Mouse (Mus musculus) layer of hippocampus, postnatal 36 days (tissue): ENCODE data around the gene Frmpd4. TPM values are rescaled to one million over a fixed set of nuclear protein-coding genes. Genes with fewer than 3 reads are reported as not detected.

Experiments used
- DNase-seq, 2 experiments: peaks; one replicate each; pipeline ENCODE4 v3.0.0; 2022
- total RNA-seq, 2 experiments: library from RNA; stranded (reverse); gene quantifications; 2 replicates each; pipeline ENCODE4 v1.2.3; 2021

Frmpd4 gene
- 10 to 100 TPM; 49.2 to 54.4 TPM for total RNA-seq

DNA sequence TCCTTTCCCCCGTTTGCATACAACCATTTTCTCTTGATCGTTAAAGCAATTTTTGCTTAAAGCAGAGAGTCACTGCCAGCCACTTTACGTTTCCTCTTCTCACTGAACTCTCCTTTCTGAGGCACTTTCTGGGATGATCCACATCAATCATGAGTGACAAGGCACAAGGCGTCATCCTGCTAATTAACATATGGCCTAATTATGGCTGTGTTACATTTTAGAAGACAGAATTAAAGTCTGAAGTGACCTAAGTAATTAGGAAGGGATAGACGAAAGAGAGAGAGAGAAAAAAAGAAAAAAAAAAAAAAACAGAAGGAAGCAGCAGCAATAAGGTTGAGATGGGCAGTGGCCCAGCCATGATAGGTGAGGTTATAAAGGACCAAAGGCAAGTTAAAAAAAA, at the start of gene Frmpd4:
TSS of gene Frmpd4 (minus strand) at position 101 of the 400 bp plus-strand sequence.
- DNase-seq = no peak

DNA sequence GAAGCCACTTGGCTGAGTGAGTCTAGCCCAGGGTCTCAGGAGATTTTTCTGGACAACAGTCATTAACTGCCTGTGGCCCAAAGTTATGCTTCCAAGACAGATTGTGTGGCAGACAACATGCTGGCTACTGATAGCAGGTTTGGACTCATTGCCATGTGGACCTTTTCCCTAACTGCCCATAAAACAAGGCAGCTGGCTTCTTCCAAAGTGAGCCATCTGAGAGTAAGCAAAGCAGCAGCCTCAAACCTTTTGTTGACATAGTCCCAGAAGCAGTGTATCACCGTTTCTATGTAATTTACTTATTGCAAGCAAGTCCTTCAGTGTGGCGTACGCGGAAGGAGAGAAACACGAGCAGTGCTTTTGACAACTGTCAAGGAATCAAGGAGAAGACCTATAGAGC, 18.2 kb upstream of the Frmpd4 start:
- DNase-seq = no peak

DNA sequence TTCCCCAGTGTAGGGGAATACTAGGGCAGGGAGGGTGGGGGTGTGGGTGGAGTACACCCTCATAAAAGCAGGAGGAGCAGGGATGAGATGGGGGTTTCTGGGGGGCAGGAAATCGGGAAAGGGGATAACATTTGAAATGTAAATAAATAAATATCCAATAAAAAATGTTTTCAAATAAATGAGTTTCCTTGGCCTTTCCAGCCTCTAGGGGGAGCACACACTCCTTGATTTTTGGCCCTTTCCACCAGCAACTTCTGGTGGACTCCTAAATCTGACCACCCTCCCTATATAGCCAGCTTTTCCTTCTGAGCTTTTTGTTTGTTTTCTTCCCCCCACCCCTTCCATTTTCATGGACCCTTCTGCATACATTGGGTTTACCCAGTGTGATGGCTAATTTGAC, 7.3 kb upstream of the Frmpd4 start:
- no peak for DNase-seq

DNA sequence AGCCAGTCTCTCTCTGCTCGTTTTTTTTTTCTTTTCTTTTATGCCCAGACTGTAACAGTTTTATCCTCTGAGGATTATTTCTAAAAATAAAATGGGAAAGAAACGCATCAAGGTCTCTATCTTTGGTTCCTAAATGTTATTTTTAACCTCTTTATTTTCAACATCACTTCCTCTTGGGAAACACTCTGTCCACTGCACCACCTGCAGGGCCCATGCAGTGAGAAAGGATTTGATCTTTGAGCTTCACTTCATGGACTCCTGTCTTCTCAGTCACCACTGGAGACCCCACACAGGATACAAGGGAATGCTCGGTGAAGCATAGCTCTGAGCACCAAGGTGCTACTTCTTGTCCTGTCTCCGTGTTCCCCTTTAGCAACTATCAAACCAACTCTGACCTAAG, 5.2 kb downstream of the Frmpd4 start:
- DNase-seq = no peak

DNA sequence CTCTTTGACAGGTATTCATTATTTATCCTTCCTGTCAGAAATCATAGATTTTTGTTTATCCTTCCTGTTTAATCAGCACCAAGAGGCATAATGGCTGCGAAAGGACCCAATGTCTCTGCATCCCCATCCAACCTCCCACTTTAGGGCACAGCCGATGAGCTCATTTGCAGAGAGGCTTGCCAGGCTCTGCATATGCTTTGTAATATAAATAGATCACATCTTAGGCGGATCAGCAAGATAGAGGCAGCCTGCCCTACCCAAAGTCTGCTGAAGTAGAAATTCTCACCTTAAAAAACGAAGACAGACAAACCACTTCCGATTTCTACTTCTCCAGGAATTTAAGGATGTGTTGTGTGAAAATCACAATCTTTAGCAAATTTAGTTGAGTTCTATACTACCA, 7.8 kb downstream of the Frmpd4 start:
- no peak for DNase-seq

DNA sequence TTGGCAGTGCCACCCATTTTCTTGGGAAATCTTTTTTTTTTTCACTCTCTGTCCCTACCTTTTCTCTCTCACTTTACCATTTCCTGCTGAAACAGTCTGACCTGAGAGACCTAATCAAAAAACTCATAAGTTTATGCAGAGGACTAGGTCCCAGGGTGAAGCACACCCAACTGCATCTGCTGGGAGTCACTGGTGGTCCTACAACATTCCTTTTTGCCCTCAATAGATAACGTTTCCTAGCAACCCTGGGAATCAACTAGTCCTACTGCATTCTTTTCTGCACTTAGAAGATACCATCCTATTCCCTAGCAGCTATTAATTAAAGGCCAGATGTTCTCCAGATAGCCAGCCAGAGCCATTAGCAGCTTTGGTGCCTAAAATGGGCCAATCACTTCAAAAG, 71.8 kb downstream of the Frmpd4 start:
- no peak for DNase-seq

DNA sequence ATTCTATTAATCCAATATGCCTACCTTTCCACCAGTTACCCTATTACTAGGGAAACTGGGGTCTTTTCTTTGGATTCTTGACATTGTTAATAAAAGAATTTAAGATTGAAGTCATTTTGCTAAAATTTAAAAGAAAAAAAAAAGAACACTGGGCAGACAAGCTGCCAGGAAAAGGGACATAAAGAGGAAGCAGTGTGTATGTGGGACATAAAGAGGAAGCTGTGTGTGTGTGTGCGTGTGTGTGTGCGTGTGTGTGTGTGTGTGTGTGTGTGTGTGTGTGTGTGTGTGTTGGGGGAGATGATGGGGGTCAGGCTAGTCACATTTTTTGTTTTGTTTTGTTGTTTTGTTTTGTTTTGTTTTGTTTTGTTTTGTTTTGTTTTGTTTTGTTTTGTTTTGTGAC, 121.8 kb downstream of the Frmpd4 start:
- no peak for DNase-seq

DNA sequence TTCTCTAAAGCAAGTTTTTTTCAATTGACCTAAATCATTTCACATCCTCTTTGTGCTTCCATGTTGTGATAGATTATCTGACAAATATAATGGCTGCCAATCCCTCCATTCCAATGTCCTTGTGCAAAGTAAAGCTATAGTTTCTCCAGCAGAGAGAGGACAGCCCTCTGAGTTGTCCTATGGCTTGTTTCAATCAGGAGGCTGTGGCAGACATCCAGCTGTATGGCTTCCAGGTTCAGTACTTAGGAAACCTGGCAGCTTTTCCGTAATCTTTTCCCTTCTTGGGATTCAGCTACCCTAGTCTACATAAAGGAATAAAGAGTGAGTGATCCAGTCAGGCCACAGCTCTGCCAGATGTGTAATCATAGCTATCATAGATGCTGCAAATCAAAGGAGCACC, 145.8 kb downstream of the Frmpd4 start:
- DNase-seq = no peak

DNA sequence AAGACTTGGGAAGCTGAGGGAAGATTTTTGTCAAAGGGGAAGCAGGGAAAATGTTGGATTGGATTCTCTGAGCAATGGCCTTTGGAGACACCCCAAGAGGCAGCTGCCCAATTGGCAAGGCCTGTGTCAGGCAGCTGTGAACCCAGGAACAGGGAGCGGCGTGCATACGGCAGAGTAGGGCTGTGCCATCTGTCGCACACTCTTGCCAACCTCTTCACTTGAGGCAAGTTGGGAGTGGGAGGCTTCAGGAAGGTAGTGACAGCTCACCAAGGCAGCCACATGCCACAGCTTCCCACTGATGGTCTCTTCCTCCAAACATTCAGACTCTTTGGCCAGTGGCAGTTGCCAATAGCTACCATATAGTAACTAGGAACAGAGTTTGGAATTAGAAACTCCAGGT, 147.2 kb downstream of the Frmpd4 start:
- peak; percentile 34 to 59 for DNase-seq

DNA sequence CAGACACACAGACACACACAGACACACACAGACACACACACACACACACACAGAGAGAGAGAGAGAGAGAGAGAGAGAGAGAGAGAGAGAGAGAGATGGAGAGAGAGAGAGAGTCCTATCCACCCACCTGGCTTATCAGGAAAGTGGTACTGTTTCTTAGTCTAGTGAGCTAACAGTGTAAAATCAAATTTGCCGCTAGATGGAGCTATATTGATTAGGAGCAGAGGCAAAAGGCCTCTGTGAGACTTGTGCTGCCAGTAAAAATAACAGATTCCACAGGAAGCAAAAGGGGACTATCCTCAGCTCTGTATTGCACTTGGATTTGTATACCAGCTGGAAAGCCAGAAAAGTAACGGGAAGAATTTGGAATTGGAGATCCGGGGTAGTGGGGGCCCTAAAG, 161.6 kb downstream of the Frmpd4 start:
- DNase-seq = no peak

DNA sequence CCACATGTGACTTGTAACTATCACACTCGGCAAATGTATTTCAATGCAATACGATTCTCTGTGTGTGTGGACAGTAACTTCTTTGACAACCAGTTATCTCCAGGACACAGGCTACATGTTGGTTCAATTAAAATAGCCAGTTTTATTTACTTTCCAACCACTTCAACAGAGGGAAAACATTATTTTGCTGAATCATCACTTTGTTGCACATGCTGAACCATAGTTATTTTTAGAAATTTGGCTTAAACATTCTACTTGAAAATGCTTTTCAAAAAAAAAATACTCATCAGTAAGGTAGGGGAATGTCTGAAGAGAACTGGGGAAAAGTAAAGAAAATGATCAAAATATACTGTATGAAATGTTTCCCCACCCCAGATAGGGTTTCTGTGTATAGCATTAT, 173.5 kb downstream of the Frmpd4 start:
- no peak for DNase-seq

DNA sequence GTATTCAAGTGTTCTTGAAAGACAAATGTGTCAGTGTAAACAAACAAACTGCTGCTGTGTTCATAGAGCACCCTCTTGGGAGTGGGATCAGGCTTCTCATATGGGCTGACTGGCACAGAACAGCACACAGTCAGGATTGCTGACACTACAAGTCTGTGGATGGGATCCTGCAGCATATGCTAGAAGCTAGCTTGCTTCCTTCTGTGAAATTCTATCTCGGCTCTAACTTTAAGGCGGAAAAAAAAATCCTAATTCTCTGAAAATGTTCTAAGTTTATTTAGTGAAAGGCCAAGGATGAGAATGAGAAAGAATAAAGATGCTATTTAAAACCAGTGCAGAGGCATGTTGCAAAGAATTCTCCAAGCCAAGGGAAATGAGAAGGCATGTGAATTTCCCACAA, 226.6 kb downstream of the Frmpd4 start:
- no peak for DNase-seq

DNA sequence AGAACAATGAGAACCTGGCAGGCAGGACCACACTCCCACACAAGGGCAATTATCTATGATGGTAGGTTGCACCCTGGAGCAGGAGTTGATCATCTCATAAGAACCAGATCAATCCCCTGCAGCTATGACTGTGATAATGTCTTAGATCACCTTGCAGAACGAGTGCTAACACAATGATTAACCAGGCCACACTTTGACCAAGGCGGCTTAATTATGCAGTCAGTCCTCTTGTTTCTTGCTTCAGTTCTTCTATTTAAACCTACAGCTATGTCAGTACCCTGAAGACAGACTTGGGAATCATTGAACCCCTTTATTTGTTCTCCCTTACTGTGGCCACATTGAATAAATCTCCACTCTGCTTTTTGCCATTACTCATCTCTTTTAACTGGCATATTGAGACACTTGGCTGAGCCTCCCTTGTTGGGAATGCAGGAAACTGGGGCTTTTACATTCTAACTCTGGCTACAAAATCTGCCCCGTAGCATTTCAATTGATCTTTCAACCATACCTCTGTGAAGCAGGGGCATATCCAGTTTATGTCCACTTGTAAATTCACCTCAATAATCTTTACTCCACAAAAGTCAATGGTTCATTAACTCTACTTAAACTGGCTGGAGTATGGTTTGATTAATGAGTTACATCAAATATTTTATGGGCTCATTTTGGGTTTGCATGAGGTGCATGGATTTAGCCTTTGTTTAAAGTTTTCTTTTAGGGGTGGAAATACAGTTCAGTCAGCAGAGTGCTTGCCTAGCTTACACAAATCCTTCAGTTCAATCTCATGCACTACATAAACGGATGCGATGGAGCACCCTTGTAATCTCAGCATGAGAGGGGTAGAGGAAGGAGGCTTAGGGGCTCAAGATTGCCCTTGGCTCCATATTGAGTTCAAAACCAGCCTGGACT, 227.5 kb downstream of the Frmpd4 start:
- no peak for DNase-seq

DNA sequence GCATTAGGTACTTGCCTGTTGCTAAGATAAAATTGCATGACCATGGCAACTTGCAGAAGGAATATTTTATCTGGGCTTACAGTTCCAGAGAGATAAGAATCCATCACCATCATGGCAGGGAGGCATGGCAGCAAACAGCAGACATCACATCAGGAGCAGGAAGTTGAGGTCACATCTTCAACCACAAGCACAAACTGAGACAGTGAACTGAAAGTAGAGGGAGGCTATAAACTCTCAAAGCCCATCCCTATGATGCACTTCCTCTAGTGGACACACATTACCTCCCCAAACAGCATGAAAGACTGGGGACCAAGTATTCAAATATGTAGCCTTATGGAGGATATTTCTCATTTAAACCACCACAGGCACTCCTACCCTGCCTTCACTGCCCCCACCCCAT, 238.8 kb downstream of the Frmpd4 start:
- no peak for DNase-seq

DNA sequence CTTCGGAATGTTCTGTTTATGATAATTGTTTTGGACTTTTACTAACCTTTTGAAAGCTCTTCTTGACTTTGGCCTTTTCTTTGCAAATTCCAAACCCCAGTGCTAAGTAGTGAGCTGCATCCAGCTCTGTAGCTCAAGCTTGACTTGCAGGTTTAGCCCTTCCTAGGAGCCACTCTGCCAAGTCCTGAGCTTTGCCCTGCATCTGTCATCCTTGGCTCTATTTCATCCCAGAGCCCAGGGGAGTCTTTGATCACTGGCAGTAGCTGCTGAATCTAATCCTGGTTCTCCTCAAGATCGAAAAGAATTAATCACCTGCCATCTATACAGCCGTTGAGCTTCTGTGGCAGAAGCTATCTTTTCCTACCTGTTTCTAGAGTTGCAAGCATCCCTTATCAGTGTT, 251.9 kb downstream of the Frmpd4 start:
- DNase-seq = no peak

DNA sequence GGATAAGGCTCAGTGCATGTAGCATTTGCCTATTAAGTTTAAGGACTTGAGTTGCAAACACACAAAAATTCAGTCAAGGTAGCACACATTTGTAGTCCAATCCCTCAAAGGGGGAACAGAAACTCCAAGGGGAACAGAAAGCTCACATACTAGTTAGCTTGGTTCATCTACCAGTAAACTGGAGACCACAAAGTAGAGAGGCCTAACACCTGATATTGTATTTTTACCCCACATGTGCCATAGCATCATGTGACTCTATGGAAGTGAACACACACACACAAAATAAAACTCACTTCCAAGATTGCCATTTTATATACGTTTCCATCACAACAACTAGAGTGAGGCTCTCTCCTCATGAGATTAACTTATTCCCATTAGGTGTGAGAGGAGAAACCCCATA, 264.9 kb downstream of the Frmpd4 start:
- DNase-seq = no peak

DNA sequence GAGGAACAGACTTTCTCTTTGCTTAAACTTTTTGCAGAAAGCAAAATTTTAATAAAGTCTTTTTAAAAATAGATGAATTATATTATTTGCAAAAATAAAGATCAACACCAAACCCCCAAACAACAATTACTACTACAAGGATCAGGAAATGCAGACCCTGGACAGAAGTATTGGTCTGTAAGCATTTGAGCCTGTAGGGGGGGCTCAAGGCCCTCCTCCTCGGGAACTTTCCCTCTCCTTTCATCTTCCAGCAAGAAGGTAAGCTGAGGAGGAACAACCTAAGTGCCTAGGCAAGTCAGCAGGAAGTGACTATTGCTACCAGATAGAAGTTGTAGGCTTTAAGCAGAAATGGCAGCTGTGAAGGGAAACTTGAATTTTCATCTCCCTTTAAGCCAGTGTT, 266.9 kb downstream of the Frmpd4 start:
- DNase-seq = no peak

DNA sequence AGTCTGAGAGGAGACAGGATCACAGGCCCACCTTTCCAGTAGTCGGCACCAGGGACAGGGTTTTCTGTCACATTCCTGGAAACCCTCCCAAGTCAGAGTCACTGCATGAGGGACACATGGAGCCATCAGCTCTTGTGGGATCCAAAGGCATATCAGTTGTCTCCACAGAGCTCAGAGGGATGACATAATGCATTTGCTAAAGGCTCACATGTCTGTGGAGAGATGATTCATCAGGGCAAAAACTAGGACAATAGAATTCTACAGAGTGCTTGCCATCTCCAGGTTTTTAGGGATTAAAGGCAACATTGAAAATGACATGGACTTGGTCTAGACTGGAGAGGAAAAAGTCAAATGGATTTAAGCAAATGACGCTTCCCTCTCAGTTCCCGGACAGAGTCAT, 284.5 kb downstream of the Frmpd4 start:
- no peak for DNase-seq

DNA sequence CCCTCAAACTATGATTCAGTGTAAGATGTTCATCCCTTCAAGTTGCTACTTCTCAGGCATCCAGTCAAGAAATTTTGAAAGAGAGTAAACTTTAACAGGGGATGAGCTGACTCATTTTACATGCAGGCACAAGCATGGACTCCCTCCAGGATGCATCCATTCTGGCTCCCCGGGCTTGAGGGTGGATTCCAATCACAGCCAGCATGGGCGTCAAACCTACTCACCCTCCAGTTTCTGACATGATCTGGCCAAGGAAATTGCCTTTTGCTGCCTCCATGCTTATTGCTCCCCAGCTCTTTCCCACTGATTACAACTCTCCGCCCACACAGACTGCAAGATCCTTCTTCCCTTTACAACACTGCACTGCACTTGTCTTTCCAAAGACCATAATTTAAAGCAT, 370.0 kb downstream of the Frmpd4 start:
- DNase-seq = no peak

DNA sequence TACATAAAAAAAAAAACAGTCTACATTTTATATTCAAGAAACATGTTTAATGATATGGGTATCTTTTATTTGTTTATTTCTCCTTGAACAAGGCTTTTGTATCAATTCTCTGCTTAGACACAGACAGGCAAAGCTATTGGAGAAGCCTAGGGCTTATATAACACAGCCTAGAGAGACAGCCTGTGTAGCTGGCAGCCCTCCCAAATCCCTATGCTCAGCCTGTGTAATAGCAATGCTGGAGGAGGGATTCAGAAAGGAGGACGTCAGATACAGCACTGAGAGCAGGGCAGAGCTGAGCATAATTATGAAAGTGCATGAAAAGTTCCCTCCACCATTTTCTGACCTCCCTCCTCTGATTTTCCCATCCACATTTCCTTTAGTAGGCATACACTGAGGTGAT, 385.1 kb downstream of the Frmpd4 start:
- DNase-seq = peak; percentile 36 to 41

DNA sequence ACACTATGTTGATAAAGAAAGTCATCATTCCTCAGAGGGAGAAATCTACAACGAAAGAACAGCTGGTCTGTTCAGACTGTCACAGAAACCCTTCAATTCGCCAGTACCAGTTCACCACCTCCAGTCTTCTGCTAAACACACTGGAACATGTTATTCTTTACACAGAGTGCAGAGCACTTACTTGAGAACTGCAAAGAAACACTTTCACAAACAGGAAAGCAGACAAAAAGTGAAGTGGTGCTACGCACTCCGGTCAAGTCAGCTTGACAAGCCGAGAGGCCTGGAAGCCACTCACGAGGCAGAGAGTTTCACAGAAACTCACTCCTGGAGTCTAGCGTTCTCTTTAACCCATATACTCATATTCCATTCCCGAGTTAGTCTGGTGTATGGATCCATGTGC, 387.5 kb downstream of the Frmpd4 start:
- DNase-seq = no peak

DNA sequence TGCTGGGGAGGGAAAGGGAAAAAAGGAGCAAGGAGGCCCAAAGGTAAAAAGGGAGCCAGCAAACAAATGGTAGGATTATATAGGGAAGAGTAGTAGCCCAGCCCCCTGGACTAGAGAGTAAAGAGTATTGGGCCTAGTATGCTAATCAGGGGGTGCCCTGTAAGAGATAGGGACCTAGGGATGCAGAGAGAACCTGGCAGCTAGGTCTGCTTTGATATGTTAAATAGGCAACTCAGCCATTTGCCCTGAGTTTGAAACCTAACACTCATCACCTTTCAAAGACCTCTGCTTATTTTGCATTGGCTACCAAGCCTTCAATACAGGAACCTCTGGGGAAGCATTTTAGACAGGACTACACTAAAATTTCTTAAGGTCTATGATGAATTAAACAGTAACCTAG, 414.0 kb downstream of the Frmpd4 start:
- no peak for DNase-seq

DNA sequence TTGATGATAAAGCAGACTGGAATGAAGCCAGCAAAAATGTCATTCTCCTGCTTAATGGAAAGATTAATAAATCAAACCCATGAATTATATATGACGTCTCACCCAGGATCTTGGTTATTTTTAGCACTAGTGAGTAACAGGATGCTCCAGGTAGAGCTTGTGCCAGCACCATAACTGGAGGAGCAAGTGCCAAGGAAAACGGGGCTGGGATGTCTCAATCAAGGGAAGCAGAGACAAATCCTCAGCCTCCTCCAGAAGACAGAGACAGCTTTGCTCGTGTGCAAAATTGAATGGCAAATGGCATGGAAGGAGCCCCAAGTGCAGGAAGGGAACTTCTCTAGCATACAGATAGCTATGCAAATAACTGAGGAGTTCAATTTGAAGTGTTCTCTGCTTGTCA, 418.2 kb downstream of the Frmpd4 start:
- DNase-seq = no peak

DNA sequence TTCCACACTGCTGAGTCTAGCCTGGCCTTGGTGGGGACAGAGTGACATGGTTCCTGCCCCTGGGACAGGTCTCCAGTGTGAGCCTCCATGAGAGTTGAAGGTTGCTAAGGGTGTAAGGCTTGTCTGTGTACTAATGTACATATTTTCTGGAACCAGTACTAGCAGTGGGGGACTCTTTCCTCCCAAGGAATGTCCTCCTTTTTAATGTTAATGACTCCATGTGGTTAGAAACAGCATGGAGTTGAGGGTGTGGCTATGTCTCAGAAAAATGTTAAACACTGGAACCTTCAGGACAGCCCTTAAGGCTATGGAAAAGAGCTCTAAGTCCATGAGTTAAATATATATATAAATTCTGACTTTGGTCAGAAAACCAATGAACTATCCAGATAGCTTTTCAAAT, 436.0 kb downstream of the Frmpd4 start:
- no peak for DNase-seq

DNA sequence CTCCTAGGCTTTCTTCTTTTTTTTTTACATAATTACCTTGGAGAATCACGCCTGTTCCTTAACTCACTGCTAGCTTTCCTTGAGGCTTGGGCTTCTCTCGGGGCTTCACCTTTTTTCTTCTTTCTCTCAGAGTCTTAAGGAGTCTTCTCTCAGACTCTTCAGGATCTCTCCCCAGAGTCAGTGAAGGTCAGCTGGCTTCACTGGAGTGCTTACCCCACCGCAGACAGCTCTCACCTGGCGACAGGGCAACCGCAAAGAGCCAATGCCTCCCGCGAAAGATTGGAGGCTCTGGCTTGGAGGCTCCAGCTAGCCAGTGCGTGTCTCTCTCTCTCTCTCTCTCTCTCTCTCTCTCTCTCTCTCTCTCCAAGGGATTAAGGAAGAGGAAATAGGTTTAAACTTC, 453.0 kb downstream of the Frmpd4 start:
- peak in 1 of 2 experiments; percentile 3 for DNase-seq
